Mouse (Mus musculus) CD8-positive naive resting alpha-beta T cell, adult 2 months (primary cell): ENCODE measurements around the gene Trim52.
"Not testable (repeated sequence)": the region's sequence is repeated elsewhere in the genome, so short reads cannot be mapped to it uniquely, and the experiment has no call there.

Experiments
- DNase-seq, 2 experiments: peaks; one replicate each; pipeline ENCODE4 v3.0.0; 2022; ENCODE audit warnings: low read depth in 2 of 2, low spot score in 2 of 2

The Trim52 gene

GRCm38 (mm10) chr14:106105980-106106379, at the start of gene Trim52:
Gene Trim52, plus strand, starts transcription at chr14:106106198.
- DNase-seq = no peak

DNA sequence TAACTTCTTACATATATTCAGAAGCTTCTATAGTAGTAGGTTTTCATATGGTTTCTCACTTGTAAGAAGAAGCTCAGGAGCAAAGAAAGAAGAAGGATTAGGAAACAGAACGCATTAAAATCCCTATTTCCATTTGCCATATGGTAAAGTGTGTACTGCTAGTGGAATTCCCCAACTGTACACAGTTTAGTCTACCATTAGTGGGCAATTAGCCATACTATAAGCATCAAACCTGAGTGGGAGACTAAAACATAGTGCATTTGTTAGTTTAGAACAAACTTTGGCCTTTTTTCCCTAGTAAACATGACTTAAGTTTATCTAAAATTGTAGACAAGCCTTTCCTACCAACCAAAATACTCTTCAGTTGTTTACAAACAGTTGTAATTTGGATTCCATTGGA, 33.4 kb upstream of the Trim52 start:
- no peak for DNase-seq

GRCm38 (mm10) chr14:106075181-106076064, 30.6 kb upstream of the Trim52 start:
- no peak for DNase-seq

DNA sequence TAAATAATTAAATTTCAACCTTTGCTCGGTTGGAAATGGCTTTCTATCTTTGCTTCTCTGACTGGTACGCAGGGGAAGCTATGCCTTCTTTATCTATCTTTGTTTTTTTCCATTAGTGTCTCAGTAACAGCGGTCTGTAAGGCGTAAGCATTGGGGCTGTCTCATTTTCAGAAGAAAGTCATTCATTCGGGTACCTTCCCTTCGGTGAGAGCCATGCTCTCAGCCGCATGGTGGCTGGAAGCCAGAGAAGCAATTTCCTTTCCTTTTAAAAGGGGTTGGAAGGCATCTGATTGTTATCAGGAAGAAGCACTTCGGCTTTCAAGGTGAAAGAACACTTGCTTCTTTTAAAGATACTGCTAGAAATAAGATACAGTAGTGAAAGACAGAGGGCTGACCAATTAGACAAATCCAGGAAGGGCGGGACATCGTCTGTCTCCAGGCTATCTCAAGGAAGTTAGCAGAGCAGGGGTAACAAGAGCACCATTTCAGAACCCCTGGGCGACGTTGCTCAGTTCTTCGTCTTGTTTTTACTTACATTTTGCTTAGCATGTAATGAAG, 17.4 kb upstream of the Trim52 start:
- DNase-seq = no peak

DNA sequence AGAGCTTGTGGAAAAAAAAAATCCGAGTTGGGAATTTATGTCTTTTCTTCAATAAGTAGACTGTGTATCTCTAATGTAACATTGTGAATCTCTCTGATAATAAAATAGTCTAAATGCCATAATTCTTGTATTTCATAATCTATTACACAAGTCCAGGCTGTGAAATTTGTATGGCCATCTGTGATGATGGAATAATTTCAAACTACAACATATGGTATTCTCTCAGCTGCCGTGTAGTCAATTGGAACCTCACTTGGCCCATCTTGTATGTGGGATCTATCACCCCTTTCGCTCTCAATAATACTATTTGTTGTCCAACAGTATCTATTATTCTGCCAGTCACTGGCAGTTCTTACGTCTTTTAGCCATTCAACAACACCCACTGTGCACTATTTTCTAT, 9.2 kb upstream of the Trim52 start:
- no peak for DNase-seq

DNA sequence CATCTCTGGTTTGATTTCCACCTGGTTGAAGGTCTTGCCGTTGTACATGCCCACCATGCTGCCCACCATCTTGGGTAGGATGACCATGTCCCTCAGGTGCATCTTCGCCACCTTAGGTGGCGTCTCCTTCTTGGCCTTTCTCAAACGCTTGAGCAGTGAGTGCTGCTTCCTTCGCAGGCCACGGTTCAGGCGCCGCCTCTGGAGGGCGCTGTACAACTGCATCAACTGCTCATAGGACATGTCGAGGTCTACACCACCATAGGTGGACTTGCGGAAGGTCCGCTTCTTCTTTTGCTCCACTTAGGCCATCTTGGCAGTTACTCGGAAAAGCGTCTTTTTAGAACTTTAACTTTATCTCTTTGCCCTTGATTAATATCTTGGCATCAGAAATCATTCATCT, 5.1 kb upstream of the Trim52 start:
- DNase-seq = no peak

DNA sequence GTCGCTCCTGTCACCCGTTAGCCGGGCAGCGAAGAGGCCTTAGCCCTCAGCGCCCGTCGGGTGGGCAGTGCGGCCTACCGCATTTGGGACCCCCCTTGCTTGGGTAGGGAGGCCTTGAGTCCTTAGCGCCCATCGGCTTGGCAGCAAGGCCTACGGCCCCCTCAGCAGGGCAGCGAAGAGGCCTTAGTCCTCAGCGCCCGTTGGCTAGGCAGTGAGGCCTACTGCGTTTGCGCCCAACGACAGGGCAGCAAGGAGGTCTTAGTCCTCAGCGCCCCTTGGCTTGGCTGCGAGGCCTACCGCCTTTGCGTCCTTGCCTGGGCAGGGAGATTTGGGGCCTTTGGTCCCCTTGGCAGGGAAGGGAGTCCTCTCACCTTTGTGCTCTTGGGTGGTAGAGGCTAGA, 427 bp downstream of the Trim52 start:
- no peak for DNase-seq

DNA sequence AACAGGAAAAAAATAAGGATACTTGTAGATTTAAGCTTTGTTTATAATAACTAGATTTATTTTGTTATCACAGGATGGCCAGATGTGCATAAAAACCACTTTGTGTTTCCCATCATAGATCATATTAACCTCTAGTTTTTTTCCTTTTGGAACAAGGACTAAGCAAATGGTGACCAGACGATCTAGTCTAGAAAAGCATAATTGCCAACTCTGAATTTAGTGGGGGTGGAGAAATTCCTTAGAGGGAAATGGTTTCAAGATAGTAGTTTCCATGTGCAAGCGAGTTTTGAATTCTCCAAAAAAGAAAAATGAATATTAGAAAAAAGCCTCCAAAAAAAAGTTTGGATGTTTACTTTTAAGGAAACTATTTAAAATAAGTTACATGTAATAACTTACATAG, 13.4 kb downstream of the Trim52 start:
- DNase-seq = no peak

DNA sequence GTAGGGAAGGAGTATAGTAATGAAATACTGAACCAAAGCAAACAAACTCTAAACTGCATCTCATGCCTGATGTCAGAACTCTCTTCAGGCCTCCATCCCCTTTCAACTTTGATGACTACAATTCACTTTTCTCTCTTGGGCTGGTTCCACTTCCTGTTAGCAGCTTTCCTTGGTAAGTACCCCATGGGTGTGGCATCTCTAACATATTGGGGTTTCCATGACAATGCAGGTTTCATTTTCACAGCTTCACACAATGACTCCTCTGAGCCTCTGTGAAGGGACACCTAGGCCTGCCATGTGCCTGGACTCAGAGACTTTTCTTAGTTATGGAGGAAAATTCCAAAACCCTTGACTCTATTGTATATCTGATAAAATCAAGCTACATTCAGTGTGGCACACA, 30.3 kb downstream of the Trim52 start:
- DNase-seq = no peak

GRCm38 (mm10) chr14:106151188-106151587, 45.2 kb downstream of the Trim52 start:
- no peak for DNase-seq

- DNase-seq = no peak
These were observed 49.0 kb downstream of the Trim52 start for GRCm38 (mm10) chr14:106154879-106155576.

GRCm38 (mm10) chr14:106156533-106156932, 50.5 kb downstream of the Trim52 start:
- no peak for DNase-seq

- no peak for DNase-seq
These were observed 56.3 kb downstream of the Trim52 start for GRCm38 (mm10) chr14:106162331-106162730.

- DNase-seq = no peak
These were observed 57.2 kb downstream of the Trim52 start for GRCm38 (mm10) chr14:106163196-106163595.

GRCm38 (mm10) chr14:106163933-106164332, 57.9 kb downstream of the Trim52 start:
- not testable (repeated sequence) for DNase-seq

DNA sequence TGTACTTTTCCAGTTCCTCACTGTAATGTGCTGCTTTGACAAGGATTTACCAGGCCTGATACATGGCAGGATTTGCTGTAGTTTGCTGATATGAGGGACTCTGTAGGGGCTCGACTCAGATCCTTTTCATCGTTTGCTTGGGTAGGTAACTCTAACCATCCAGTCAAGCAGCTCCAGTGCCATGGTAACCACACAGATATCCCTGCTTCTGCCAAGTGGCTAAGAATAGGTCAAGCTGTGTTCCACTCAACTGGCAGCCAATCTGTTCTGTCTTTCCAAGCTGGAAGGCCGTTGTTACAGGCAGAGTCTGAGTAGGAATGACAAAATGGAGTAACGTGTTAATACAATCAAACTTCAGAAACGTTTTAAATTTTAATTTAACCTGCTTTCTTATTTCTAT, 70.9 kb downstream of the Trim52 start:
- DNase-seq = no peak

DNA sequence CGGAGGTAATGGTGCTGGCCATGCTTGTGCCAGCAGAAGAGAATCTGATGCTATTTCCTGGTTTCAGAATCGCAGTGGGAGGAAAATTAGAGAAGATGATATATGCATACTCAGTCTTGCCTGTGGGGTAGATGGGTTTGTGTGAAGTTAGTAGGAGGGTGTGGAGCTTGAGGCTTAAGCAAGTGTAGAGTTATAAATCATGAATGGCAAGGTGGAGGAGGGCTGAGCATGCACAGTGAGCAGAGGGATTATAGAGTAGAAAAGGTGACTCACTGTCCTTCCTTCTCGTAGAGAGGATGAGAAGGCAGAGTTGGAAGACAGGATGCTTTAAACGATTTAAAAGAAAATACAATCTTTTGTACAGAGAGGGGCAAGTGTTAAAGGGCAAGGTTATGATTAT, 72.2 kb downstream of the Trim52 start:
- no peak for DNase-seq

DNA sequence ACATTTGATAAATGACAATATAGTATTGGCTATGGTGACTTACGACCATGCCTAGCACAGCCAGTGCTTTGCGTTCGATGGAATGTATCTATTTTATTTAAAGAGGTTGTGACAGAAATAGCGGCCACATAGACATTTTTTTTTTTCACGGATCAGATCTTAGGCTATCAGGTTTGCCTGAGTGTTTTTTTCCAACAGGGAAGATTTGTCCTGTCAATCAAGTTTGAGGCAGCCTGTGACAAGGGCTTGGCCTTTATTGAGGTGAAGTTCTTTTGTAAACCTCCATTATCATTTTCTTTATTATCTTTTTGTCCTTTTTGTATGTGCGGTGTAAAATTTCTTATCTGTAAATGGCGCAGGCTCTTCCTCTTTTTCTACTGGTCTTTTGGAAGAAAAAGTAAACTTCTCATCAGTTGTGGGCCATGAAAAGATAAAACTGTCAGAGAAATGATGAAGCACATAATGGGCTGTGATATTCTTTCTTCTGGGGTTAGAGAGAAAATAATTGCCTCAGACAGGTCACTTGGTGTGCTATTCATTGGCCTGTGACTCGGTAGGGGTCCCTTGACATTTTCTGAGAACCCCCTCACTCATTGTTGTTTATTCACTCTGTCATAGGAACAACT, 73.2 kb downstream of the Trim52 start:
- no peak for DNase-seq

DNA sequence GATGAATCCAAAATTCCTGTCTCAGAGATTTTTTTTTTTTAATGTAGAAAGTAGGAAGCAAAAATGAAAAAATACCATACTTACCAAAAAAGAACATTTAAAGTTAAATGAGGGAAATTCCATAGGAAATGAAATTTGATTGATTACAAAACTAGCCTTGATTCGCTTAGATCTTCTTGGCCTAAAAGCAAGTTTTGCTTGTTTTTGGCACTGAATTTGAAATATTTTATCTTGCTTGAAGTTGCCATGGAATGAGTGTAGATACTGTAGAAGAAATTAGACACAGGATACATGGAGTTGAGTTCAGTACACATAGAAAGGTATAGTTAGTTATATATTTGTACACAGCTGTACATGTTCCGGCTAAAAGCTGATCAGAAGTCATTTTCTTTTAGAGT, 73.7 kb downstream of the Trim52 start:
- no peak for DNase-seq

DNA sequence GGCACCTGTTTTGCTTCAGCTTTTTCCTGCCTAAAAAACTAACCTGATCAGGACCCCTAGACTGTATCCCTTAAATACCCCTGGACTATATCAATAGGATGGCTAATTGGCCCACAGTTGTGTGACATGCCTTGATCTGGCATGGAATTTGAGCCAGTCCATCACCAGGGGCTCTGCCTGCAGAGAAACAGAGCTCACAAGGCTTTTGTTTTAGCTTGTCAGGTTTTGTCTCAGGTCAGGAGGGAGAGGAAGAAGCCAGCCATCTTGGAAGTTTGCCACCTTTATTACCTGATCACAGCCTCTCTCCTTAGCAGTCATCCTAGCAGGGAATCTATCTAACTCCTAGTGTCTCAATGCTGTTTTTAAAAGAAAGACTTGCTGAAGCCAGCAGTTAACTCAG, 74.6 kb downstream of the Trim52 start:
- no peak for DNase-seq

DNA sequence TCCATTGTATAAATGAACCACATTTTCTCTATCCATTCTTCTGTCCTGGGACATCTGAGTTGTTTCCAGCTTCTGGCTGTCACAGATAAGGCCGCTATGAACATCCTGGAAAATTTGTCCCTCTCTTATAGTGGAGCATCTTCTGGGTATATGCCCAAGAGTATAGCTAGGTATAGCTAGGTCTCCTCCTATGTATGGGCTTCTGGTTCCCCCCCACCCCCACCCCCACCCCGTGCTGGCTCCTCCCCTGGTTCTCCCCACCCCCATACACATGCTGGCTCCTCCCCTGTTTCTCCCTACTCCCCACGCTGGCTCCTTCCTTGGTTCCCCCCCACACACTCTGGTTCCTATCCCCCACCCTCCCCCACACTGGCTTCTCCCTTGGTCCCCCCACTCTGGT, 78.0 kb downstream of the Trim52 start:
- no peak for DNase-seq
